Mouse (Mus musculus) brown adipose tissue, adult 24 weeks (tissue): ENCODE data around the gene Arl11. TPM values are rescaled to one million over a fixed set of nuclear protein-coding genes. Genes with fewer than 3 reads are reported as not detected.
A peak's percentile ranks its signal among the peaks of the same experiment; 100 is the strongest.

Experiments
- H3K27ac ChIP-seq: fragments of 200-500 bp; replicated peaks from 2 replicates; pipeline ENCODE4 v1.5.1; 2012; ENCODE audit warnings: low read depth, mild to moderate bottlenecking, low read length
- H3K4me1 ChIP-seq: fragments of 200-500 bp; 2 replicates; pipeline ENCODE4 v1.6.1; 2012; ENCODE audit warnings: low read length, mixed read lengths; ENCODE audit not compliant: control insufficient read depth, insufficient read depth, insufficient read length
- H3K4me3 ChIP-seq: fragments of 200-500 bp; 2 replicates; pipeline ENCODE4 v1.5.1; 2012; ENCODE audit warnings: low read depth, mild to moderate bottlenecking, low read length, moderate library complexity; ENCODE audit not compliant: insufficient read depth
- polyA plus RNA-seq: library from polyadenylated mRNA; stranded (reverse); fragments of >200 nt; gene quantifications from 2 replicates; pipeline ENCODE4 v1.2.4, GENCODE M21; 2012; ENCODE audit not compliant: missing spikeins, insufficient read depth, insufficient read length

The Arl11 gene
- 0.75 and 0.91 TPM in 2 replicates for polyA plus RNA-seq

GRCm38 (mm10) chr14:61309593-61309992, at the start of gene Arl11:
Gene Arl11, plus strand, starts transcription at chr14:61309753.
- Histone ChIP-seq H3K4me1 (no peaks in the 10 kb centered on the region), H3K4me3 (peak within 1 kb of the TSS; percentile 23; the same call in 1 of the 2 replicates), H3K27ac (peak within 1 kb of the TSS; percentile 36)

- no peak overlapping the region for H3K4me3 ChIP-seq
- no peaks in the 10 kb centered on the region for H3K4me1 ChIP-seq
- no peak overlapping the region for H3K27ac ChIP-seq
Observed at GRCm38 (mm10) chr14:61267908-61268475, 41.6 kb upstream of the Arl11 start.

- Histone ChIP-seq H3K4me1 (no peaks in the 10 kb centered on the region), H3K27ac (no peak overlapping the region), H3K4me3 (no peak overlapping the region)
Observed at GRCm38 (mm10) chr14:61274414-61275198, 34.9 kb upstream of the Arl11 start.

GRCm38 (mm10) chr14:61277285-61277684, 32.3 kb upstream of the Arl11 start:
- Histone ChIP-seq H3K4me1 (no peaks in the 10 kb centered on the region), H3K4me3 (no peak overlapping the region), H3K27ac (no peak overlapping the region)

- Histone ChIP-seq H3K27ac (no peak overlapping the region), H3K4me3 (no peak overlapping the region), H3K4me1 (no peaks in the 10 kb centered on the region)
Observed at GRCm38 (mm10) chr14:61278676-61279300, 30.8 kb upstream of the Arl11 start.

- Histone ChIP-seq H3K4me3 (no peak overlapping the region), H3K27ac (no peak overlapping the region), H3K4me1 (no peaks in the 10 kb centered on the region)
Observed at GRCm38 (mm10) chr14:61288606-61289286, 20.8 kb upstream of the Arl11 start.

GRCm38 (mm10) chr14:61290664-61291063, 18.9 kb upstream of the Arl11 start:
- Histone ChIP-seq H3K27ac (no peak overlapping the region), H3K4me1 (no peaks in the 10 kb centered on the region), H3K4me3 (no peak overlapping the region)

- Histone ChIP-seq H3K4me3 (no peak overlapping the region), H3K4me1 (no peaks in the 10 kb centered on the region), H3K27ac (no peak overlapping the region)
Observed at GRCm38 (mm10) chr14:61293884-61294737, 15.4 kb upstream of the Arl11 start.

GRCm38 (mm10) chr14:61294738-61295079, 14.8 kb upstream of the Arl11 start:
- Histone ChIP-seq H3K27ac (no peak overlapping the region), H3K4me3 (no peak overlapping the region), H3K4me1 (no peaks in the 10 kb centered on the region)

- Histone ChIP-seq H3K4me1 (no peaks in the 10 kb centered on the region), H3K4me3 (no peak overlapping the region), H3K27ac (no peak overlapping the region)
Observed at GRCm38 (mm10) chr14:61299810-61300209, 9.7 kb upstream of the Arl11 start.

GRCm38 (mm10) chr14:61301323-61301722, 8.2 kb upstream of the Arl11 start:
- H3K4me3 ChIP-seq, result no peak overlapping the region

GRCm38 (mm10) chr14:61302428-61302827, 7.1 kb upstream of the Arl11 start:
- Histone ChIP-seq H3K27ac (no peak overlapping the region), H3K4me1 (no peaks in the 10 kb centered on the region), H3K4me3 (no peak overlapping the region)

More at GRCm38 (mm10) chr14:61301323-61301722, 8.2 kb upstream of the Arl11 start:
- H3K4me1 ChIP-seq, result no peaks in the 10 kb centered on the region
- no peak overlapping the region for H3K27ac ChIP-seq

GRCm38 (mm10) chr14:61303969-61304609, 5.5 kb upstream of the Arl11 start:
- Histone ChIP-seq H3K27ac (no peak overlapping the region), H3K4me3 (no peak overlapping the region), H3K4me1 (no peaks in the 10 kb centered on the region)
